Mouse (Mus musculus): ENCODE data around the gene Leprot. TPM values are rescaled to one million over a fixed set of nuclear protein-coding genes. Genes with fewer than 3 reads are reported as not detected.

Leprot gene
- polyA plus RNA-seq, 1 experiment, result 0.48 TPM

DNA sequence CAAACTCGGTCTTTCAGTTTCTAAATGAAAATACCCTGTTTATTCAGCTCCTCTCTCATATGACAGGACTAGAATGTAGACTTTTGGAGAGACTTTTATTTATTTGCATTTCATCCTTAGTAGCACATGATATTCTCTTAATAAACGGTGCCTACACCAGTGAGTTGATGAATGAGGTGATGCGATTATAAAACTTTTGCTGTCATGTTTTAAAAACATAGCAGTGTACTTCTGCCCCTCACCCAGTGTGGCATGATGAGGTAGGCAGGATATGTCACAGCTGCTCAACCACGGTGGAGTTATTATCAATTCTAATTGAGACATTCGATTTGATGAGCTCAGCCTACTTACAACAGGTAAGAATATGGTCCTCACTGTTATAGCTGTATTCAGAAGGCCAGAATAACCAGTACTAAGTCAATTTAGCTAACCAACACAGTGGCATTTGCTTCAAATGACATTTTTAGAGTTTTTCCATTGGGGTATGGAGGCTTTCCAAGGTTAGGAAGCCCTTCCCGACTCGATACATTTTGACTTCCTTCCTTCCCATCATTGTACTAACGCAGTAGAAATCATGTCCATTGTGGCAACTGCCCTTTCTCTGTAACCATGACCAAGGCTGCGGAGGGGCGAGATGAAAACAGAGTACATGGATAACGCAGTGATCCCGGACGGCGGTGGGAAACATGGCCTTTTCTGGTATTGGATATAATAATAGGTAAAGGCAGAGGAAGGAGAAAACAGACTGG is 53.5 kb downstream of the Leprot start:
- H3K36me3 ChIP-seq (ENCODE audit: control insufficient read depth), result no peaks in the 10 kb centered on the region
- H3K9me3 ChIP-seq (ENCODE audit: control insufficient read depth, low read length), result no peaks in the 10 kb centered on the region
- H3K4me3 ChIP-seq (replicated peaks), result no peak overlapping the region
- H3K27me3 ChIP-seq (ENCODE audit: control insufficient read depth), result no peaks in the 10 kb centered on the region
- TF ChIP-seq TAL1 (IDR thresholded peaks at IDR 0.05; ENCODE audit: low read length), result no peak
- TF ChIP-seq GATA1 (IDR thresholded peaks at IDR 0.05; ENCODE audit: low read length), result no peak
- H3K4me1 ChIP-seq (ENCODE audit: control insufficient read depth), result no peaks in the 10 kb centered on the region

DNA sequence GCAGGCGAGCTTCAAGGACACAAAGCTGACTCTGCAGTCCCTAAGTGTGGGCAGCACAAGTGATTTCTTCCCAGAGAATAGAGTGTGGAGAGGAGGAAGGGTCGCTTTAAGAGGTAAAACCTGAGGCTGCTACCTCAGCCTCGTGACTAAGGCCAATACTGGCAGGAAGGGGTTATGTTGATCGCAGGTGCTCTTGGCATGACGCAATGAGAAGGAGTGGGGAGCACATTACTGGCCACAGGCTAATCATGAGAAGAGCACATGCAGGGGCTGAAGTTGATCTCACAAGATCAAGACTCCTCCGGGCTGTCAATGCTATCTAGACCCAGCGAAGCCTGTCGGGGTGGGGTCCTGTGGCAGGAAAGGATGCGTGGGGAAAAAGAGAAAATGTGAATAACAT is 57.8 kb downstream of the Leprot start:
- H3K4me1 ChIP-seq (ENCODE audit: control insufficient read depth), result no peaks in the 10 kb centered on the region
- H3K4me3 ChIP-seq (replicated peaks), result no peak overlapping the region
- TF ChIP-seq TAL1 (IDR thresholded peaks at IDR 0.05; ENCODE audit: low read length) (no peak), GATA1 (IDR thresholded peaks at IDR 0.05; ENCODE audit: low read length) (no peak)
- no peaks in the 10 kb centered on the region for H3K27me3 ChIP-seq (ENCODE audit: control insufficient read depth)
- H3K9me3 ChIP-seq (ENCODE audit: control insufficient read depth, low read length), result no peaks in the 10 kb centered on the region
- H3K36me3 ChIP-seq (ENCODE audit: control insufficient read depth), result no peaks in the 10 kb centered on the region

DNA sequence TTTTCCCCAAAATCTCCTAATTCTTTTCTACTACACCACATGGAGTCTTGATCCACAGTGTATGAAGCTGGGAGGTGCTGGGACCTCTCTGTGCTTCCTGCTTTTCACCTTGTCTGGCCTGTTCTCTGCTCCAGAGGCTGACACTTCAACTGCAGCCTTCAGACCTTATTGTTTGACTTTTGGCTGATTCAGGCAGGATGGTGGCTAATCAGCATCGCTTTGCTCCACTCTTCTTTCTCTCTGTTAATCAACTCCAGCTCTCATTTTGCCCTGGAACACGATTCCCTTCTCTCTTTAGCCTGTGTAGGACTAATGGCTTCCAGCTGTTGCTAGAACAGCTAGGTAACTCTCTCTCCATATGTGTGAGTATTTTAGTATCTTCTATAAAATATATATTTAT is 59.7 kb downstream of the Leprot start:
- TF ChIP-seq GATA1 (IDR thresholded peaks at IDR 0.05; ENCODE audit: low read length), result no peak
- no peak for TF ChIP-seq TAL1 (IDR thresholded peaks at IDR 0.05; ENCODE audit: low read length)
- H3K9me3 ChIP-seq (ENCODE audit: control insufficient read depth, low read length), result no peaks in the 10 kb centered on the region
- no peak overlapping the region for H3K4me3 ChIP-seq (replicated peaks)

DNA sequence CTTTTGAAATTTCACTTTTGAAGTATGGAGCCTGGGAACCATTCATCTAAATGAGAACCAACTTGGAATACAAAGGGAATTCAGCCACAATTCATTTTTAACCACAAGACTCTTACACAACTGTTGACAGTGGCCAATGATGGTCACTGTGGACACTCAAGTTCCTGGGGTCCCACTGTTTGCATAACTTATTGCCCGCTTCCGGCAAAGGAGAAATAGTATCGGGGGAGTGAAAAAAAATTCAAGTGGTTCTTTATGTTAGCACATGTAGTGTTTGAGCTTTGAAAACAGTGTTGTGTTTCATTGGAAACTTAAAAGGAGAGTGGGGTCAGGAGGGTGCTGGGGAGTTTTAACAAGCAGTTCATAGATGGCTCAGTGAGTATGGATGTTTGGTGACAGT is 60.4 kb downstream of the Leprot start:
- Histone ChIP-seq H3K4me1 (ENCODE audit: control insufficient read depth) (no peaks in the 10 kb centered on the region), H3K4me3 (replicated peaks) (no peak overlapping the region), H3K27me3 (ENCODE audit: control insufficient read depth) (no peaks in the 10 kb centered on the region), H3K36me3 (ENCODE audit: control insufficient read depth) (no peaks in the 10 kb centered on the region), H3K9me3 (ENCODE audit: control insufficient read depth, low read length) (no peaks in the 10 kb centered on the region)
- TF ChIP-seq GATA1 (IDR thresholded peaks at IDR 0.05; ENCODE audit: low read length) (no peak), TAL1 (IDR thresholded peaks at IDR 0.05; ENCODE audit: low read length) (no peak)

More for the DNA sequence above, 59.7 kb downstream of the Leprot start:
- H3K4me1 ChIP-seq (ENCODE audit: control insufficient read depth), result no peaks in the 10 kb centered on the region
- H3K36me3 ChIP-seq (ENCODE audit: control insufficient read depth), result no peaks in the 10 kb centered on the region
- no peaks in the 10 kb centered on the region for H3K27me3 ChIP-seq (ENCODE audit: control insufficient read depth)

Other genes starting within 250 kb of the Leprot start
- 0.16 TPM in 1 of 2 replicates, not detected in the other for gene Ak4, start 228.4 kb upstream of the Leprot start, polyA plus RNA-seq (2012)
- gene Dnajc6, start 151.1 kb upstream of the Leprot start, polyA plus RNA-seq (2012), result not detected in 2 replicates
- gene Lepr, start 69.7 kb downstream of the Leprot start, polyA plus RNA-seq (2012), result not detected in 2 replicates
- not detected in 2 replicates for gene B020004J07Rik, start 196.3 kb downstream of the Leprot start, polyA plus RNA-seq (2012)
- gene C130073F10Rik, start 246.1 kb downstream of the Leprot start, polyA plus RNA-seq (2012), result not detected in 2 replicates

Measured in erythroblast, embryonic 14.5 days (primary cell).